Mouse (Mus musculus) urinary bladder, postnatal 10 days (tissue): Measurements from ENCODE around the gene Rasl2-9.
"Not testable (repeated sequence)": the region's sequence is repeated elsewhere in the genome, so short reads cannot be mapped to it uniquely, and the experiment has no call there.

Experiments used
- DNase-seq: peaks from one replicate; pipeline ENCODE4 v3.0.0; 2022; ENCODE audit warnings: low spot score

Rasl2-9 gene

DNA sequence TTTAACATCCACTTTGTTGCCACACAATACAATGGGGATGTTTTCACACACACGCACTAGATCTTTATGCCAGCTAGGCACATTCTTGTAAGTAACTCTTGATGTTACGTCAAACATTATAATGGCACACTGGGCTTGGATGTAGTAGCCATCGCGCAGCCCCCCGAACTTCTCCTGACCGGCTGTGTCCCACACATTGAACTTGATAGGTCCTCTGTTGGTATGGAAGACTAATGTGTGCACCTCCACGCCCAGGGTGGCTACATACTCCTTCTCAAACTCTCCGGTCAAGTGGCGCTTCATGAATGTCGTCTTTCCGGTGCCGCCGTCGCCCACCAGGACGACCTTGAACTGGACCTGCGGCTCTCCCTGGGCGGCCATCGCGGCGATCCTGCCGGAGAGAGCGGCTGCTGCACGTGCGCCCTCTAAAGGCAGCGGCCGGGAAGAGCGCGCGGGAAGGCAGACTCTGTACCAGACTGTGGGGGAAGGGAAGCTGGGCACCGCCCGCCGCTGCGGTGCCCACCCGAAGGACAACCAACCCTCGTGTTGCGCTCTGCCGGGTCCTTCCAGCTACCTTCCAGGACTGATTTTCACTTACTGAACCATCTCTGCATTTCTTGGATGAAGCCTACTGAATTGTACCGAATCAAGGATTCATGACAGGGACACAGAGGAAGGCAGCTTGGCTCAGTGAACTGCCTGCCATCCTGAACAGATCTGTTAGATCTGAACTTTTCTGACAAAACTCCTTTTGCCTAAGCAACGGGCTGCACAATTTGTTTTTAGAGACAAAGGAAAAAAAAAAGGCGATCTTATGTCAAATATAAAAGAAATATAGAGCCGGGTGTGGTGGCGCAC, at the start of gene Rasl2-9:
TSS of gene Rasl2-9 (minus strand) at position 402 of the 858 bp plus-strand sequence.
- DNase-seq = no peak

DNA sequence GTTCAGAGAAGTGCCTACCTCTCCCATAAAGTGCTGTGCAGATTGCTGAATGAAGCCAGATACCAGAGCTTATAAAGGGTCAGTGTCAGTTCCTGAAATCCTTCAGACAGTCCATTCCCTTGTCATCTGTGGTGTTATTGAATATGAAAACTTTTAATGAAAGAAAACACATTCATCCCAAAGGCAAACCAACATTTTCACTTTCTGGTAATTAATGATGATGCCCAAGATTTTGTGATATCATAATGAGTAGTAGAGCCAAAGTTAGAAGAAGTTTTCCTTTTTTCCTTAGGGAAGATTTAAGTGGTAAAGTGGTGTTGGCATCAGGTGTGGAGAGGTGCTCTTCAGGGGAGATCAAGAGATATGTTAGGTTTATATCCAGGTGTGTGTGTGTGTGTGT, 23.8 kb upstream of the Rasl2-9 start, which contains the start of gene Vmn1r55:
TSS of gene Vmn1r55 (minus strand) at position 101 of the 400 bp plus-strand sequence.
- not testable (repeated sequence) for DNase-seq

DNA sequence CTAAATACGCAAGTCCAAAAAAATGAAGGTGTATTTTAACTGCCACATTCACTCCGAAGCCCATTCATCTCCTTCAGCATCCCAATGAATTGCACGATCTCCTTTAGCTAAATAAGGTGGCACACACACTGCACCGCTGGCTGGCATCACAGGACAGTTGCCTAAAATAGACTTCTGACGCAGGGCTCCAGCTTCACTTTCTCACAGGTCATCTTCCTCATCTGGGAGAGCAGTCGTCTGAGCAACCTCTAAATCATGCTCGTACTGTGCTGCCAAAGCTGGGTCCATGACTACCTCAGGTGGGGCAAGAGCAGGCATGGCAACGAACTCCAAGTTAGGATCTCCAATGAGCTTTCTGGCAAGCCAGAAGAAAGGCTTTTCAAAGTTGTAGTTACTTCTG, 672 bp downstream of the Rasl2-9 start:
- DNase-seq = no peak

DNA sequence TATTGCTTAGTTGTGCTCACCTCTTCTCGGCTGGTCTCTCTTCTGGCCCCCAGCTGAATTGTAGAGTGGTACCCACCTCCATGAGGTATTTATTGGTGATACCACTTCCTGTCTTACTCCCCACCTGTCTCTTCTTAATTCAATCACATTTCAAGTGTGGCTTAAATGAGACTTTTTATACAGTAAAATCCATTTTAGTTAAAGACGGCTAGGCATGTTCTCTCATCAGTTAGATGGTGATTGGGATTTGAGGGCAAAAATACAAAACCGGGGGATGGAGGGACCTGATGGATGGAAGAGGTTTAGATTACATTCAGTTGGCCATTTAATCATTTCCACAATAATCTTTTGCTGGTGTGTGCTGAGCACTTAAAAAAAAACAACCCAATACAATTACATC, 8.9 kb downstream of the Rasl2-9 start, which contains the start of gene Rfpl4:
TSS of gene Rfpl4 (minus strand) at position 101 of the 400 bp plus-strand sequence.
- DNase-seq = no peak

DNA sequence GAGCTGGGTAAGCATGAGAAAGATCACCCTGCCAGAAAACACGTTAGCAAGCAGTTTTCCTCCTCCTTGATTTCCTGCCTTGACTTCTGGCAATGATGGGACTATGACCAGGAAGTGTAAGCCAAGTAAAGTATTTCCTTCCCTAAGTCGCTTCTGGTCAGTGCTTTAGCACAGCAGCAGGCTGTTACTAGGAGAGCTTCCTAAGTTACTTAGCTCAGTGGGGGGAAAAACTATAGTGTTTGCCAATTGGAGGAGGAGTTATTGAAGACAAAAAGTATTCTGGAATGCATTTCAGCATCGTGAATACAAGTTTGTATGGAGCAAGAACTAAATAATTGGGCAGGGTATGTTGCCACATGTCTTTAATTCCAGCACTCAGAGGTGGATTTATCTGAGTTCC, 13.0 kb downstream of the Rasl2-9 start:
- DNase-seq = no peak

DNA sequence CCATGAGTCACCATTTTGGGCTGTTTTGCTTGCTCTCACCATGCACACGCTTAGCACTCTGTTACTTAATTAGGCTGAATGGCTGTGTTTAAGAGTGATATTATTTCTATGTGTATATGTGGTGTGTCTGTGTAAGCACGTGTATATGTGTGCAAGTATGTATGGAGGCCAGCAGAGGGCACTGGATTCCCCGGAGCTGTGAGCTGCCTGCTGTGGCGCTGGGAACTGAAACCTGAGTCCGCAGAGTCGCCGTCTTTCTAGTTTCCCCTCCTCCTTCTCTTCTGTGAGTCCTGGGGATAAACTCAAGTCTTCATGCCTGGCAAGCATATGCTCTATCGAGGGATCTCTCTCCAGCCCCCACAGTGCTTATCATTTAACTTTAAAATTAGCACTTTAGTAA, 16.4 kb downstream of the Rasl2-9 start:
- DNase-seq = no peak

DNA sequence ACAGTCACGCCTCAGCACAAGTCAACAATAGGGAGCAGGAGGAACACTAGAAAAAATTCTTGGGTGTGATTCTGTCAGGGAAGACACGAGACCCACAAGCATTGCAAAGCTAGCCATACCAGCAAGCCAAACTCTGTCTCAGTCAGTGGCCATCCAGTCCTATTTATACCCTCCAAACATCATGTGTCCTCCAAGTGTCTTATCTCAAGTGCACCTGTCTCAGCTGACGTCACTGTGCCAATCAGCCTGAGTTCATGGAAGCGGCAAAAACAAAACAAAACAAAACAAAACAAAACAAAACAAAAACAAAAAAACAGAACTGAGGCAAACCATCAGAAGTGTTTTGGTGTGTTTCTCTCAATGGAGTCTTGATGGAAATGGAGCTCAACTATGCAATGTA, 17.5 kb downstream of the Rasl2-9 start:
- DNase-seq = no peak

DNA sequence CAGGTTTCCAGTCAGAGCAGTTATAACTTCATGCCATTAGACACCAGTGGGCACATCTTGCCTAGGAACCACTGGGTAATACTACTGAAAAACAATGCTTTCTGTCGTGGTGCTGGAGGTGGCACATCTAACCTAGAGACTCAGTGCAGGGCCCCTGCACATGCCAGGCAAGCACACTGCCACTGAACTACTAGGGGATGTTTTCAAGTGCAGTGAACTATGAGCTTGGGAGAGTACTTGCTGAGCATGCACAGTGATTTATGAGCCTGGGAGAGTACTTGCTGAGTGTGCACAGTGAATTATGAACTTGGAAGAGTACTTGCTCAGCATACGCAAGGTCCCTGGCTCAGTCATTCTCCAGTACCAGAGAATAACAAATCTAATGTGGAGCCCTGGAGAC, 23.2 kb downstream of the Rasl2-9 start:
- DNase-seq = no peak

DNA sequence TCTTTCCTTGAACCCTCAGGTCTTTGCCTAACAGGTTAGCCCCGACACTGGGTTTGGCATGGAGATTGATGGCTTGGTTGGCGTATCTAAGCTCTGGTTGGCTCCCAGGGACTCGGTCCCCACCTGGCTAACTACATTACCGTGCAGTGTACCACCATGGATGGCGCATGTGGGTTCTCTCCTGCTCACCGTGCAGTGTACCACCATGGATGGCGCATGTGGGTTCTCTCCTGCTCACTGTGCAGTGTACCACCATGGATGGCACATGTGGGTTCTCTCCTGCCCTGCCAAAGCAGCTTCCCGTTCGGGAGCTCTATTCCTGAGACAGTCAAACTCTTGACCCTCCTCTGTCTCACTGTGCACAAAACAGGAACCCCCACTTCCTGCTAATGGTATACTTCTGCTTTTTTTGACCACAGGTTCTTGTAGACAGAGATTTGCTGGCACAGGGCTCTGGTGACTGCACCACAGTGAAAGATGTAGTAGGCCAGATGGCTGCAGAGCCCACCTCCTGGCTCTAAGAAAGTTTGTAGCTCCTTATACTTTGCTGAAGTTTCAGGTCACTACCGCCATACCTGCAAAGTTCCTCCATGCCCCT, 24.6 kb downstream of the Rasl2-9 start:
- DNase-seq = no peak

DNA sequence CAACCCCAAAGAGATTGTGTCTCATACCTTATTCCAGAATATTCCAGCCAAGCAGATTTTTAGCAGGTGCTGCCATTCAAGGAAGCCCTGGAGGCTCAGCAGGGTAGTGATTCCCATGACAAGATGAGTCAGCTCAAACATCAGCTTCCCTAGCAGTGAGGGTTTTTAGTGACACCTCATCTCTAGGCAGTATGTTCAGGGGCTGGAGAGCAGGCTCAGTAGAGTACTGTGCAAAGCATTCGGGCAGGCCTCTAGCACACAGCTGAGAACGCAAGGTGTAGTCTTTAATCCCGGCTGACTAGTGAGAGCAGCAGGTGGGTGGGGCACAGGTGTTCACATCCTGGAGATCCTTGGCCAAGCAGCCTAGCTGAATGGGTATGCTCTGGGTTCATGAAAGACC, 26.0 kb downstream of the Rasl2-9 start:
- DNase-seq = no peak

DNA sequence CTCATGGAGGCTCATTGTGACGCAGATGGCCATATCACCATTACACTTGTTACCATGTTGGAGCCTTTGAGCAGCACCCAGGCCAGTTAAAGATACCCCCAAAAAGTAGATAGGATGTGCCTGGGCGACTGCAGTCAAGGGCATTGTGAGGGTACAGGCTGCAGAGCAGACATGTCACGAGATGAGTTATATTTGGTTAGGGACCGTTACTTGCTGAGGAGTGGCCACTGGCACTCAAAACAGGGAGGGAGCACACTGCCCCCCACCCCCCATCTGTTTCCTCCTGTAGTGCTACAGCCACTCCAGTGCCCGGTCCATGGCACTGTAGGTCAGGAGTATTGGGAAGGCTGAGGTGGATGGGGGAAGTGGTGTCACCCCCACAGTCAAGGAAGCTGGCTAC, 27.0 kb downstream of the Rasl2-9 start:
- no peak for DNase-seq

DNA sequence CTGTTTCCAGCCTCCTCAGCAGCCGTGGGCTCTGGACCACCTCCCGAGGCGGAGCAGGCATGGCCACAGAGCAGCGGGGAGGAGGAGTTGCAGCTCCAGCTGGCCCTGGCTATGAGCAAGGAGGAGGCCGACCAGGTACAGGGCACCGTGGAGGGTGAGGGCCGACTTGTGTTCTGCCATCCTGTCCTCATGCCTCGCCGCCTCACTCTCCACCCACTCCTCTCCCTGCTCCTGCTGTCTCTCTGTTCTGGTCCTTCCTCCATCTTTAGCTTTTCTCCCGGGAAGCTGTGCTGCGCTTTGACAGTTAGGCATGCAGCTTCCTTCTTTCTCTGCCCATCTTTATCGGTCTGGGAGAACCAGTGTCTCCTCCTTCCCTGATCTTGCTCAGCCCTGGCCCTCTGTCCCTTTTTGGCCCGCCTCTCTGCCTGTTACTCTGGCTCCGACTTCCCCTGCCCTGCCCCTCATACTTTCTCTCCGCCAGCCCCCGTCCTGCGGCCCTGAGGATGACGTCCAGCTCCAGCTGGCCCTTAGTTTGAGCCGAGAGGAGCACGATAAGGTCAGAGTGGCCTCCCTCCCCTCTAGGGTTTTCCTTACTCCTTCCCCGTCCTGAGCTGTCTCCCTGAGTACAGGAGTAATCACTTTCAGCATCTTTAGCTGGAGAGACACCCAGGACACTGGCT, 32.8 kb downstream of the Rasl2-9 start:
- DNase-seq = no peak

DNA sequence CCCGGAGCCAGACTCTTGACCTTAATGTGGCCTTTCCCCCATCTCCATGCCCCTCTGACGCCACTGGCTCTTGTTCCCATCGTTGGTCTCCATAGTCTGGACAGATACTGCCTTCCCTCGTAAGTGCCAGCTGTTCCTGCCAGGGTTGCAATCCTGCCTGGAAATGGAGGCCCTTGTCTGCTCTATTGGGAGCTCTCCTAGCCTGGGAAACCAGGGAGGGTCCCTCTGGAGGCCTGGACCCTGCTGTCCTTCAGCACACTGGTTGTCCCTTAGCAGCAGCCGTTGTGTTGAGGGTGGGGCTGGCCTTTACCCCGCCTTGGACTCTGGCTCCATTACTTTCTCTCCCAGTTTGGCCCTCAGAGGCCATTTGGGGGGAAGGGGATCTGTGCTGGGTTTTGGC, 33.4 kb downstream of the Rasl2-9 start:
- DNase-seq = no peak

DNA sequence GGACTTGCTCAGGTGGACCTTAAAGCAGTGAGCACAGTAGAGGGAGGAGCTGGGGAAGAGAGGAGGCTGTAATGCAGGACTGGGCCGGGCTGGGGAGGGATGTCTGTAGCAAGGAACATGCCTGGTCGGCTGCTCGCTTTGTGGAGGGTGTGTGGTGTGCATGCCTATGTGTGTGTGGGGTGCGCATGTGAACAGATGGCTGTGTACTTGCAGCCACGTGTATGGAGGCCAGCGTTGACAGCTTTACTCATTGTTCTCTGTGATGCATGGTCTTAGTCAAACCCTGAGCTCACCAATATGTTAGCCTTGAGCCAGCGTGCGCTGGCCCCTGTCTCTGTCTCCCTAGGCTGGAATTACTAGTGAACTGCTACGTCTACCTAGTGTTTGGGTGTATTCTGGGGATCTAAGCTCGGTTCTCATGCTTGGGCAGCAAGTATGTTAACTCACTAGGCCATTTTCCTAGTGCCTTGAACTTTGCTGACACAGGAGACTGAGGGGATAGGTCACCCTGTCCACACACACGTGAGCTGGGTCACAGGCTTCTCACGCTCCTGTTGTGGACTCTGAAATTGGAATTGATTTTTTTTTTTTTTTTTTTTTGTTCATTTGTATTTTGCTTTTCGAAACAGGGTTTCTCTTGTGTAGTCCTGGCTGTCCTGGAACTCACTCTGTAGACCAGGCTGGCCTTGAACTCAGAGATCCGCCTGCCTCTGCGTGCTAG, 34.6 kb downstream of the Rasl2-9 start:
- DNase-seq = no peak

DNA sequence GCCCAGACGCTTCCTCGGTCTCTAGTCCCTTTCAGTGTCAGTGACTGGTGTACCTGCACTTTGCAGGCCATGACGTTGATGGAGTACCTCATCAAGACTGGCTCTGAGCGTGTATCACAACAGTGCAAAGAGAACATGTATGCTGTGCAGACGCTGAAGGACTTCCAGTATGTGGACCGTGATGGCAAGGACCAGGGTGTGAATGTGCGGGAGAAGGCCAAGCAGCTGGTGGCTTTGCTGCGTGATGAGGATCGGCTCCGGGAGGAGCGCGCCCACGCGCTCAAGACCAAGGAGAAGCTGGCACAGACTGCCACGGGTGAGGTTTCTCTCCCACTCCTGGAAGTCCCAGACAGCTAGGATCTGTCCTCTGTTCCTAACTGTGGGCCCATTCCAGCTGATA, 35.9 kb downstream of the Rasl2-9 start:
- no peak for DNase-seq

DNA sequence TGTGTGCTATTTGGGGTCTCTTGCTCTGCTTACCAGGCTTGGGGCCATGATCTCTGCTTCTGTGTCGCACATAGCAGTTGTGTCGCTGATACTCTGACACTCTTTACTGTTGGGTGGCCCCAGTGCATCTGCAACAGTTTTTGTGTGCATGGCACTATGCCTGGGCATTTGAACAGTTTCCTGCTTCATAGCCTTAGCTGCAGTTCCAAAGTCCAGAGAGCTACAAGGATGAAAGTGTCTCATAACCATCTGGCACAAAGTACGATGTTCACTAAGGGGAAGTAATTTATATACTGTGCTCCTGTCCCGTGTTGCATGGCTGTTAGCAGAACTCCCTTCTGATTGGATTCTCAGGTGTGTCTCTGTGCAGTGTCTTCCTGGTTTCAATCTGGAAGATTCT, 37.9 kb downstream of the Rasl2-9 start:
- no peak for DNase-seq

DNA sequence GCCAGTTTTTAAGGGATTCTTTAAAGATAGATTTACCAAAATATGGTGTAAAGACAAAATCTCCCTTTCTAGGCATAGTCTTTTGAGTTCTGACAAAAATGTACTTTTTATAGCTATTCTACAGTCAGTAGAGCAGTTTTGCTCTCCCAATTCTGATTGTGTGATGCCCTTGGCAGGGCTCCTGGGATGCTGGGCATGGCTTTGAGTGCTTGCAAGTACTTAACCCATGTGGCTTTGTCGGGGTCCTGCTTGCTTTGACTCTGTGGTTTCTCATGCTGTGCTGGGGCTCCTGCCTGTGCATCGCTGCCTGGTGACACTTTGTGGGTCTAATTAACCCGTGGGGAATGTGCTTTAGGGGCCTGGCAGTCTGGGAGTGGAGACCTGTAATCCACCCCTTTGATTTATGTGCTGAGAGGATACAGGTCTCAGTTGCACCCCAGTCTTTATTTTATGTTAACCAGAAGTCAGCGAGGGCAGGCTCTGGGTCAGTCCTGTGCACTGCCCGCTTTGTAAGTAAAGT, 38.8 kb downstream of the Rasl2-9 start:
- no peak for DNase-seq

DNA sequence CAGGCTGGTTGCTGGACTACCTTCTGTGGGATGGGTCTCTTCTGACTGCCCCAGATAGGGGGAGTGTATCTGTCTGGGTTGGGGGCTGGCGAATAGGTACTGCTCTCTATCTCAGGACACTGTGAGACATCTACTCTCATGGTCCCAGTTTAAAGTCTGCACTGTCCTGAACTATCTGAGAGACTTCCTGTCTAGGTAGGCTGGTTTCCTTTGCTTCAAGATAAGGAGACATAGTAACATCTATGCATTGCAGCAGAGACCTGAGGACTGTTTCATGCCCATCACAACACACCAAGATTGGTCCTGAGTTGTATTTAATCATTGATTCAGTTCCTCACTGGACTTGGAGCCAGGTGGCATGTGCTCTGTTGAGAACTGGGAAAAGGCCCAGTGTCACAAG, 40.2 kb downstream of the Rasl2-9 start:
- no peak for DNase-seq

DNA sequence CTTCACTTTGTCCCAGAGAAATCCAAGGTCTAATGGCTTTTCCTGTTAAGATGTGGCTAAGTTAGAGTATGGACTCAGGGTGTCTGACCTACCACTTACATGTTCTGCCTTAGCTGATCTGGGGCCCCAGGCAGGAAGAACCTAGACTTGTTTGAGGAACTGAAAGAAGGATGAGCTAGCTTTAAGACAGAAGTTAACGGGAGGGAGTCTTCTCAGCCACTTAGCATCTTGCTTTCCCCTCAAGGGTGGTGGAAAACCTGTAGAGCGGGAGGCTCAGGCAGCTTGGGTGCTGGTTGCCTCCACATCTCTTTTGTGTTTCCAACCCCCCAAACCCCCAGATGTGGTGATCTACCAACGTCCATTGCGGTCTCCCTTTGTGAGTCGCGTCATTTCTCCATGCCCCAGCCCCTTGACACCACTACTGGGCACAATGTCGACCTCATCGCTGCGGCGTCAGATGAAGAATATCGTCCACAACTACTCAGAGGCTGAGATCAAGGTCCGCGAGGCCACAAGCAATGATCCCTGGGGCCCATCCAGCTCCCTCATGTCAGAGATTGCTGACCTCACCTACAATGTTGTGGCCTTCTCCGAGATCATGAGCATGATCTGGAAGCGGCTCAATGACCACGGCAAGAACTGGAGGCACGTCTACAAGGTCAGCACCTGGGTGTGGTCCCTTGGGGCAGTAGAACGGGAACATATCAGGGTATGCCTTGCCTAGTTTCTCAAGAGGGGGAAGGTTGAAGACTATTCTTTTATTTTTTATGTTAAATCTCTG, 42.2 kb downstream of the Rasl2-9 start:
- no peak for DNase-seq

DNA sequence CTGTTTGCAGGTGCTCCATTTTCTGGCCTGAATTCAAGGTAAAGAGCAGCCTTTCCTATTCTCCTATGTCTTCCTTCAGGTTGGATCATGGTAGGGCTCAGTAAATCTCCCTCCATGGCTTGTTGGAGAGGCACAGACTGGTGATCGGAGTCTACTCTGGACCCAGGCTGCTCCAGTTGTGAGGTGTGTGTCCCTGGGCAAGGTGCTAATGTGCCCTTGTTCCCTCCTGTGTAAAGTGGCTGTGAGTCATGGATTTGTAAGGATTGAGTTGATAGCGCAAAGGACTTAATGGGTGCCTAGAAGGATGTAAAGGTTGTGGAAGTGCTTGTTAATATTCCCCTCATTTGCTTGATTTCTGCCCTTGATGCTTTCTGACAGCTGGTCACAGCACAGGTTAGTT, 43.8 kb downstream of the Rasl2-9 start:
- no peak for DNase-seq

DNA sequence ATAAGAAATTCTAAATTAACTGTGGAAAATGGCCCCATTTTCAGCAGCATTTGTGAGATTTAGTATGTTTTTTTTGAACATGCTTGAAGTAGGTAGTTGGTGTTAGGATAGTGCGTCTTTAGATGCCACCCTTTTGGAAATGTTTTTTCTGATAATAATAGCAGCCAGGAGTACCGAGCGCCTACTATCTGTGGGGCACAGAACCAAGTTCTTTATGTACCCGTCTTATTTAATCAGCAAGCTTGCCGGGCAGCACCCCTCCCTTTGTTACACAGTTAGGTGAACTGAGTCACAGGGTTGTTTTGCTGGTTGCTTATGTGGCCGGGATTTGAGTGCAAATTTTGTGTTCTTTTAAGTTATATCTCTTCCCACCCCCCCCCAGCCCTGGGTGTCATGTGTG, 44.5 kb downstream of the Rasl2-9 start:
- DNase-seq = no peak
